Mouse (Mus musculus): Measurements from ENCODE around the gene Tigd4.
A peak's percentile ranks its signal among the peaks of the same experiment; 100 is the strongest.
"Not testable (repeated sequence)": the region's sequence is repeated elsewhere in the genome, so short reads cannot be mapped to it uniquely, and the experiment has no call there.

The Tigd4 gene

DNA sequence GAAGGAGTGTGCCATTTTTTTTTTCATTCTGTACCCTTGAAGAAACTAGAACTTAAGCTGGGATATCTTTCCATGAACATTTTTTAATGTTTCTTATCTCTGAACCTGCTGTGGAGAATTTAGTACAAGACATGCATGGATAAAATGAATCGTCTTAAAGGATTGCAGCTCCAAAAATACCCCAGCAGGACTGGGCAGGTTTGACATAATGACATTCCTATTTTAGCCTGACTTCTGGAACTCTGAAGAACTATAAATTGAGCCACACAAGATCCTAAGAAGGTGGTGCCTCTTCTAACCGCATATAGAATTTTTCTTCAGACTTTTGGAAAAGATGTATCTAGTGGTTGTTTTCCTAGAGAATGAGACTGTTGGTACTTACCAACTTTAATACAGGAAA, at the start of gene Tigd4:
Tigd4 (plus strand) TSS at position 301 of the 400 bp plus-strand sequence.
- DNase-seq = no peak

GRCm38 (mm10) chr3:84547177-84547576, 46.2 kb upstream of the Tigd4 start:
- no peak for DNase-seq

DNA sequence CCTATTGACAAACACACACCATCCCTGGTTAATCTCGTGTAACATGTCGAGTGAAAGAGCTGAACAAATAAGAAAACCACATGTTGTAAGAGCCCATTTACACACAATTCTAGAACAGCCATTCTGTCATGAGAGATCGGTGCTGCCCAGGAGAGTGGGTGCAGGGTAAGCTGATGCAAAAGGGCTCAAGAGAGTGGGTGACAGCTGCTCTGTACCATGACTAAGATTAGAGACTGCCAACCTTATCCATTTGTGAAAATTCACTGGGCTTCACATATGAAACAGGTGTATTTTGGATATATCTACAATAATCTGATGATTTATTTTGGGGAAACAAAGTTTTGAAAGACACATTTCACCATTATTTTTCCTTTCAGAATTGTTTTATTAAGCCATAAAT, 37.6 kb upstream of the Tigd4 start:
- no peak for DNase-seq

DNA sequence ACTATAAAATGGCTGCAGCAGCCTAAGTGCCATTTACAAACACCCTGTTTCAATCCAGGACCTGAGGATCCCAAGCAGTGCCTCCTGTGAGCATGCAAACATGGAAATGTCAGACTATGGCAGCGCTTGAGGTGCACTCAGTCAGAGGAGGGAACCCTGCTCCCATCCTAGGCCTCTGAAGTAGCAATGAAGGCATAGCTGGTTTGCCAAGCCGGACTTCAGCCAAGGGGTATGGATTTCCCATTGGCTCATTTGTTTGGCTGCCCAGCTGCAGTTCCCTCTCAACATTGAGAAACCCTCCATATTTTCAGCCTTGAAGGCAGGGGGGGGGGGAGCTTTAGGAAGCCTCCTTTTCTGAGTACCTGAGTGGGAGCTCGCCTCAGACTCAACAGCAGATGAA, 35.1 kb upstream of the Tigd4 start:
- DNase-seq = no peak

- DNase-seq = not testable (repeated sequence)
Measured at GRCm38 (mm10) chr3:84562911-84563310, 30.5 kb upstream of the Tigd4 start.

DNA sequence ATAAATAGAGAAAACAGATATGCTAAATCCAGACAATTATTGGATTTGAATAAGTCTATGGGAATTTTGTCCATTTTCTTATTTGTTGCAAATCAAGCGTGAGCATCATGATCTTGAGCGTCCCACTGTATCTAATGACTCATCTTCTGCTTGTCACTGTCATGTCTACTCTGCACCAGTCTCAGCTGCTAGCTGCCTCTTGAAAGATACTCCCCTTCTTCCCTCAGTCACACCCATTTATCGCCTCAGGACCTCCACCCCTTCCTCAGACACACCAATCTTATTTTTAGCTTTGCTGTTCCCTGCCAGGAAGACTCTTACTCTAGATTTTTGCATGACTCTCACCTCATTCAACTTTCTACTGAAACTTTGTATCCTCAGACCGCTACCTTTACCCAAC, 30.0 kb upstream of the Tigd4 start:
- no peak for DNase-seq

DNA sequence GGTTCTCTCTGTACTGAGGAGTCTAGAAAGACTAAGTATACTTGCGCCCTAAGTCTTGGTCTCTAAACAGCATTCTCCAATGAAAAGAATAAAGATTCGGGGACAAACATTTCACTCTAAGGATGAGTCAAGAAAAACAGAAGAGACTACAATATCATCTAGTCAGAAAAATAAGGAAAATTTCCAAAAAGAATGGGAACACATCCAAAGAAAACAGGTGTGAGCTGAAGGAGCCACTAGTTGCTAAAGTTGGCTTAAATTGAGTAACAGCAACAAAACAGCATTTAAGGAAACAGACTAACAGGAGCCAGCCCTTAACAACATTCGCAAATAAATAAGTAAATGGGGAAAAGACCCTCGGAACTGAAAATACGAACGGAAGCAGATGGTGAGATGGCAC, 24.8 kb upstream of the Tigd4 start:
- no peak for DNase-seq

DNA sequence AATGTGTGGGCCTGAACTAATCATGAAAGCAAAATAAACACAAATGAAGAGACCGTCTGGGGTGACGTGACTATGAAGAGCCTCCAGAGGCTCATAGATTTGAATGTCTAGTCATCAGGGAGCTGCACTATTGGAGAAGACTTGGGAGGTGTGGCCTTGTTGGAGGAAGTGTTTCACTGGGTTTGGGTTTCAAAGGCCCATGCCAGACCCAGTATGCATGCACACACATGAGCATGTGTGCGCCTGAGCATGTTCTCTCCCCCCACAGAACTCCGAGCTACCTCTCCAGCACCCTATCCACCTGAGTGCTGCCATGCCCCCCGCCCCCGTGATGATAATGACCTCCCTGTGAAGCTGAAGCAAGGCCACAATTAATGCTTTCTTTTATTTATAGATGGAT, 23.8 kb upstream of the Tigd4 start:
- no peak for DNase-seq

GRCm38 (mm10) chr3:84570501-84570900, 22.9 kb upstream of the Tigd4 start:
- no peak for DNase-seq

DNA sequence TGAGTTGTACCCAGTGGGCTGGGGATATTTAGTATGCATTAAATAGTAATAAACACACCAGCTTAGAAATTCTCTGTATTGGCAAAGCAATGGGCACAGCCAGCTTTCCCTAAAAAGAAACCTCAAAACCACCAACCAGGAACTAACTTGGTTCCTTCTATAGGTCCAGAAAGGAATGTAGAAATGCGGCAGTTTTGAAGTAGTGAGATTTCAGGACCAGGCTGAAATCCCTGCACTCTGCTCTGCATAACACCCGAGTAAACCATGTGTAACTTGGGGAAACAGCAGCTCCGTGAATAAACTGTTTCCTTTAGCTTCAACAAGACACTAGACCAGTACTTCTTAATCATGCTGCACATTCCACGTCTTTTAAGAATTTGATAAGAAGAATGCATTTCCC, 12.7 kb upstream of the Tigd4 start:
- DNase-seq = no peak

DNA sequence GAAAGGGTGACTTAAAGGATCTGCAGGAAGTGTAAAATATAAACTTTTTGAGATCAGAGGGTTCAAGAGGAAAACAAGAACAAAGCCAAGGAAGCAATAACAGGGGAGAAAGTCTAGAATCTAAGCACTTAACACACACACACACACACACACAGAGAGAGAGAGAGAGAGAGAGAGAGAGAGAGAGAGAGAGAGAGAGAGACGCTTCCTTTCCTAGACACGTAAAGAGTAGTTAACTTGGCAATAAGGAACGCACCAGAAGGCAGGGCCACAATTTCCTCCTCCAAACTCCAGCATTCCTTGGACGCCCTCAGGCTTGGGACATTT, 11.7 kb upstream of the Tigd4 start:
- DNase-seq = no peak

GRCm38 (mm10) chr3:84582023-84582912, 11.1 kb upstream of the Tigd4 start, which contains the start of gene Arfip1:
TSS of gene Arfip1 (minus strand) at chr3:84582625.
- DNase-seq = peak; percentile 99

DNA sequence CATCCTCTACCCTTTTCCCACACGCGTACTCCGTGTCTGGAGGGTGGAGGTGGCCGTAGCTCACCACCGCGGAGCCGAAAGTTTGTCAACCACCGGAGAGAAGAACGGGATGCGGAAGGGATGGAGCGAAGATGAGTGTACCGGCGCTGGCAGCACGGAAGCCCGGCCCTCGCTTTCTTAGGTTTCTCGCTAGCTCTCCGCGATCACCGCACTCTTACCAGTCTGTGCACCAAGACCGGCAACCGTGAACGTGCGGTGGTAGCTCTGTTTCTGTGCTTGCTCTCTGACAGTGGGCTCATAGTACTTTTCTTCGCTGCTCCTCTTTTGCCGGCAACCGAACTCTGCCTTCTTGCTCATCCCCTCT, 10.5 kb upstream of the Tigd4 start:
- no peak for DNase-seq

- no peak for DNase-seq
Measured at GRCm38 (mm10) chr3:84586736-84587135, 6.6 kb upstream of the Tigd4 start.

DNA sequence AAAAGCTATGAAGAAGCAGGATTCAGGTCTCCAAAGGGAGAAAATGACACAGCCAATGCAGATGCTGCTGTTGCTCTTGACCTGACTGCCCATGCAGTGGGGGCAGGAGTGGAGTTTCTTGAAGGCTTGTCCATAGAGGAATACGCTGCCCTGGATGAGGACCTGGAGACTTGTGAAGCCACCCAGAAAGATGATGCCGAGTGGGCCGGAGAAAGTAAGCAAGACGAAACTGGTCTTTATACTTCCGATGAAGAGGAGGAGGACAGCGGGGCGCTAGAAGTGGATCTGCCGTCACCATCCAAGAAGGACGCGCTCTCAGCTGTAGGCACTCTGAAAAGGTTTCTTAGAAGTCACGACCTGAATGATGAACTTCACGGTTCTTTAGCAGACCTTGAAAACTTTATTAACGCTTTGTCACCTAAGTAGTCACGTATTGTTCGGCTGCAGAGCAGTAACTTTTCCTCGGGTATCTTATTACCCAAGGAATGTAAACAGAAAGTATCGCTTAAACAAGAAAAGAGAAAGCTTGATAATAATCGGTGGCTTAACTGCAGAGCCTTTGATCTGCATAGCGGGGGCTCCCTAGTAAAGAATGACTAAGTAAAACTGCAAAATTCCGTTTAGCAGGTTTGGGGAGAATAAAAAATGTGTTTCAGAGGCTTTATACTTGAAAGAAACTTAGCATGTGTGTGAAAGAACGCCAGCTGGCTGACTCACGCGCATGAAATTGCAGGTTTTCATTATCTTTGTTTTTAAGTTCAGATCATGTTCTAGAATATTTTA, 1.7 kb downstream of the Tigd4 start:
- no peak for DNase-seq

DNA sequence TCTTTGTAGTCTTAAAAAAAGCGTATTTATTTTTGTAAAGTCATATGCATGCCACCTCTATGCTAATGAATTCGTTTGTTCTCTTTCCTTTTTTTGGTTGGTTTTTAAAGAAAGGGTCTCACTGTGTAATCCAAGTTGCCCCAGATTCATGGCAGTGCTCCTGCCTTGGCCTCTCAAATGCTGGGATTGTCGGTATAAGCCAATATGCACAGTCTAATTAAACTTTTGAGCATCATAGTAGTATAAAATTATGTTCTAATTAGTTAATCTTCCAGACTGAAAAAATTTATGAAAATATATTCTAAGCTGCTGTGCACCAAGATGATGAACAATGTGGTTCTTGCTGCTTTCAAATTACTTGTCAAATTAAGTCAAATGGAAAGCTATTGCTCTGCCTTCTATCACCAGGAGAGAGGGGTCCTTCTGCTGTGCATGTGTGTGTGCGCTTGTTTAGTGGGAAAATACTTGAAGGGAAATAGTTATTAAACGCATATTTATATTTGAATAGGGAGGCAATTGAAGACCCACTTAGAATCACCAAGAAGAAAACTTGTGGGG, 2.4 kb downstream of the Tigd4 start:
- DNase-seq = no peak

- no peak for DNase-seq
Measured at GRCm38 (mm10) chr3:84597996-84598734, 4.8 kb downstream of the Tigd4 start.

DNA sequence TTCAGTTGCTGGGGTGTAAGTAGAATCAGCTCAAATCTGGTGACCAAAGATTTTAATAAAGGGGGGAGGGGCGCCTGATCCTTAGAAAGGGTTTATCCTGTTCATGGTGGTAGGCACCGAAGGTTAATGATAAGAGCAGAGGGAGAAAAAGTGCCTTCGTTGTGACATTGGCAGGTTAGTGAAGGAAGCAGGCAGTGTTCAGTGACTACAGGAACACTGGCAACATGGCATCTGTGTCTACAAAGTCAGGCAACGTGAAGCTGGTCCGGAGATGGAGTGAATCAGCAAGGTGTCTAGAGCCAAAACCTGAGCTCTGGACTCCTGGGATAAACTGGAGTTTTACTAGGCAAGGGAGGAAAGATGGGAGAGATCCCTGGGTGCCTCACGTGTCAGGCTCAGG, 5.4 kb downstream of the Tigd4 start:
- DNase-seq = no peak

DNA sequence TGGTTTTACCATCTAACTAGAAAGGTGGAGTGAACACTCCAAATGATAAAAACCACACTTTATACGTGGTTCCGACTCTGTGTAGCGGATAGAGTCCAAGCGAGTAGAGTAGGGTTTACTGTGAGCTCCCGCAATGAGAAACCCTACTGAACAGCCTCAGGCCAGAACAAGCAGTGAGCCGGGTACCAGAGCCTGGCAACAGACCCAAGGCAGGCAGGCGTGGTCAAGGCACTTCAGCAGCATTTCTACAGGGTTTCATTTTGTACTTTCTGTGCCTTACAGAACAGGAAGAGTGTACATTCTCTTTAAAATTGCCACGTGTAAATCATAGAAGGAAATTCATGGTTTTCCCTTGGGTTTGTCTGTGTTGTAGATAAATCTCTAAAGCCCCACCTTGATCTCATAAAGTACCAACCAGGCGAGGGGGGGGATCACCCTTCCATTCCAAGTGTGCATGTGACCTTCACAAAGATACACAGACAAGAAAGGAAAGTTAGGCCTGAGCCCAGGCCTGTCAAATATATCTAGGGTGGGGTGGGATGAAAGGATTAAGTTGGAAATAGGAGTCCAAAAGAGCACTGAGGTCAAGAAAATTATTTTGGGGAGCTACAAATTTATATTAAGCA, 8.6 kb downstream of the Tigd4 start:
- DNase-seq = peak; percentile 18 to 51

DNA sequence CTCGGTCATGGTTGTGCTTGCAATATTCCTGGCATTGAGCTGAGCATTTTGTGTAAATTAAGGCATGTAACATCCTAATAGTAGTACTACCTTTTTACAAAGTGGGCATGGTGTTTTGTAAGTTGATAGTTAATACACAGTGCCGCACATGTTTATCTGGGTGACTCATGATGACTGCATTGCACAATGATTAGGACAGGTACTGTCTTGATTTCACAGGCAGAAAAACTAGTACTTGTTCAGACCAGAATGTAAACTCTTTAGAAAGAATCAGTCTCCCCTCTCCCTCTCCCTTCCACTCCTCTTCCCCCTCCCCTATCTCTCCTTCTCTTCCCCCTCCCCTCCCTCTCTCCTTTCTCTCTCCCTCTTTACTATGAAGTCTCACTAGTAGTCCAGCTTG, 9.4 kb downstream of the Tigd4 start:
- no peak for DNase-seq

DNA sequence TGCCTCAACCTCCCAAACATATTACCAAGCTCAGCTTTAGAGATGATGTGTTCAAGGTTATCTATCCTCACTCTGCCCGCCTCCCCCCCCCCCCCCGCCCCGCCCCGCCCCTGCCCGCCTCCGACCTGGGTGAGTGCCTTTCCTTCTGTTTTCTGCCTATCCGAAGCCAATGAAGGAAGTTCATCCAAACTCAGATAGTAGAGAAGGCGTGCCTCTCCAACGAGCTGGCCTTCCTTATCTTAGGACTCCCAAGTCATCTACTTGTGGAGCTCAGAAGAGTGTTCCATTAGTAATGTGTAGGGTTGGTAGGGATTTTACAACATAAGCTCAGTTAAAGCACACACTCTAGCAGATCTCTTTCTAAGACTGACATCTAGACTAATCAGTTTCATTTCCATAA, 9.8 kb downstream of the Tigd4 start:
- DNase-seq = no peak

DNA sequence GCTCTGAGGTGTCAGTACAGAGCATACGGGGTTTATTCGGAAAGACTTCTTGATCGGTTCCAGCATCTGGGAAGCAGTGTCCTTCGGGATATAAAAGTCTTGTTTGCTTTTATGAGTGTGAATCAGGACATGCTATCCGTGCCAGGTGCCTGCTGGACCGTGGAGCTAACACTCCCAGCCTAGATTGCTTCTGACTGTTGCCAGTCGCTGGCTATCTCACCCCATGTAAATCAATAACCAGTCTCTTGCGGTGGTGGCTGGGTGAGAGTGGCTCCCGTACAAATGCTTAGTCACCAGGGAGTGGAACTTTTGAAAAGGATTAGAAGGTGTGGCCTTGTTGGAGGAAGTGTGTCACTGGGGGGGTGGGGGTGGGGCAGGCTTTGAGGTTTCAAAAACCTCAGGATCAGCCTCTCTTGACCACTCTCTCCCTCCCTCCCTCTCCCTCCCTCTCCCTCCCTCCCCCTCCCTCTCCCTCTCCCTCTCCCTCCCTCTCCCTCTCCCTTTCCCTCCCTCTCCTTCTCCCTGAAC, 16.9 kb downstream of the Tigd4 start:
- peak; percentile 78 to 88 for DNase-seq
